Mouse (Mus musculus) kidney, postnatal 25 days (tissue): ENCODE results near the gene Tusc2.
"Not testable (repeated sequence)": the region's sequence is repeated elsewhere in the genome, so short reads cannot be mapped to it uniquely, and the experiment has no call there.

ENCODE experiments used
- DNase-seq, 2 experiments: peaks; one replicate each; pipeline ENCODE4 v3.0.0; 2021; ENCODE audit warnings: mixed read lengths in 2 of 2

Gene Tusc2

GRCm38 (mm10) chr9:107545602-107546001 is 17.5 kb upstream of the Tusc2 start:
- peak; percentile 80 to 89 for DNase-seq

GRCm38 (mm10) chr9:107547026-107547425 is 16.0 kb upstream of the Tusc2 start, which contains the start of gene Zmynd10:
Gene Zmynd10 (plus strand): TSS chr9:107547298.
- DNase-seq = peak; percentile 98

- DNase-seq = peak in 1 of 2 experiments; percentile 40
These were observed 15.1 kb upstream of the Tusc2 start for GRCm38 (mm10) chr9:107547957-107548356.

GRCm38 (mm10) chr9:107548820-107549219 is 14.2 kb upstream of the Tusc2 start:
- peak in 1 of 2 experiments; percentile 46 for DNase-seq

- peak in 1 of 2 experiments; percentile 50 for DNase-seq
These were observed 13.6 kb upstream of the Tusc2 start for GRCm38 (mm10) chr9:107549297-107550074.

GRCm38 (mm10) chr9:107550491-107551116 is 12.5 kb upstream of the Tusc2 start:
- DNase-seq = peak; percentile 84 to 95

GRCm38 (mm10) chr9:107551117-107551889 is 11.8 kb upstream of the Tusc2 start, which contains the start of gene Rassf1:
Gene Rassf1 (plus strand): TSS chr9:107551555.
- peak; percentile 78 to 92 for DNase-seq

GRCm38 (mm10) chr9:107551890-107552355 is 11.1 kb upstream of the Tusc2 start:
- DNase-seq = no peak

GRCm38 (mm10) chr9:107552690-107553393 is 10.2 kb upstream of the Tusc2 start:
- peak in 1 of 2 experiments; percentile 42 for DNase-seq

GRCm38 (mm10) chr9:107553541-107554318 is 9.3 kb upstream of the Tusc2 start:
- peak in 1 of 2 experiments; percentile 79 for DNase-seq

- DNase-seq = peak; percentile 97
These were observed 8.7 kb upstream of the Tusc2 start for GRCm38 (mm10) chr9:107554319-107554825.

GRCm38 (mm10) chr9:107555031-107555457 is 8.0 kb upstream of the Tusc2 start:
- peak; percentile 68 to 82 for DNase-seq

GRCm38 (mm10) chr9:107555701-107556100 is 7.4 kb upstream of the Tusc2 start:
- no peak for DNase-seq

- DNase-seq = peak in 1 of 2 experiments; percentile 54
These were observed 6.7 kb upstream of the Tusc2 start for GRCm38 (mm10) chr9:107556346-107556745.

- not testable (repeated sequence) for DNase-seq
These were observed 2.5 kb downstream of the Tusc2 start for GRCm38 (mm10) chr9:107565556-107565955.

- DNase-seq = peak; percentile 94 to 97
These were observed 3.1 kb downstream of the Tusc2 start for GRCm38 (mm10) chr9:107566041-107566709.

GRCm38 (mm10) chr9:107566855-107567254 is 3.8 kb downstream of the Tusc2 start:
- DNase-seq = peak; percentile 65 to 88

GRCm38 (mm10) chr9:107567702-107568319 is 4.8 kb downstream of the Tusc2 start, which contains the start of gene Hyal2:
Gene Hyal2 (plus strand): TSS chr9:107567945.
- peak; percentile 88 to 95 for DNase-seq

- DNase-seq = peak; percentile 89 to 95
These were observed 5.5 kb downstream of the Tusc2 start for GRCm38 (mm10) chr9:107568331-107569261.
